Mouse (Mus musculus): Measurements from ENCODE around the gene Sv2c.
A peak's percentile ranks its signal among the peaks of the same experiment; 100 is the strongest.
"Not testable (repeated sequence)": the region's sequence is repeated elsewhere in the genome, so short reads cannot be mapped to it uniquely, and the experiment has no call there.

The Sv2c gene

DNA sequence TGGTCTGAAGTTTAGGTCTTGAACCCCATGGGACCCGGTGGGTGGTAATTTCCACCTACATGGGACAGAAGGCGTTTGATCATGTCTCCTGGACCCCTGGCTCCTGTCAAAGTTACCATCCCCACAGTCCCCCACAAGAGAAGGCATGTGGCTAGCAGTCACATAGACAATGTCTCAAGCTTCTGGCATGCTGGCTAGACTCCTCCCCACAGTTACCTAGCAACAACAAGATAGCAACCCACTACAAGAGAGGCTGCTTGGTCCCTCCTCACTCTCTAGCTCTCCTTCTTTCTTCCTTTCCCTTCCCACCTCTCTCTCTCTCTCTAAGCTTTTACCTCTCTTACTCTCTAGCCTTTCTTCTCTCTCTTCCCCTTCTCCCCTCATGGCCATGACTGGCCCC is 164.3 kb downstream of the Sv2c start:
- DNase-seq (ENCODE audit: inconsistent ontology term) = not testable (repeated sequence)

DNA sequence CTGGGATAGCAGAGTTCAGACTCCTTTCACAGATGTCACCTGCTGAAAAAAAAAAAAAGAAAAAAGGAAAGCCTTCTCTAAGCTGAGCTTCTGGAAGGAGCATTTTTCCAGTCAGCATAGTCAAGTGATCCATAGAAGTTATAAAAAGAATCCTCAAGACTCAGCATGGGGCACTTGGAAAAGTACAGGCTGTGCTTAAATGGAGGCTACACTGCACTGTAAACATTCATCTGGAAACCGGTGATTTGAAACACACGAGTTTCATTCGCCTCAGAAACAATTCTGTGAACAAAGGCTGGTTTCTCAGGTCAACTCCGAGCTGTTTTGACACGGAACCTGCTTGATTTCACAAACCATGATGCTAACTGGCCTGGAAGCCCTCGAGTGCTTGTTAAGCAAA is 165.6 kb downstream of the Sv2c start:
- DNase-seq (ENCODE audit: inconsistent ontology term) = no peak

DNA sequence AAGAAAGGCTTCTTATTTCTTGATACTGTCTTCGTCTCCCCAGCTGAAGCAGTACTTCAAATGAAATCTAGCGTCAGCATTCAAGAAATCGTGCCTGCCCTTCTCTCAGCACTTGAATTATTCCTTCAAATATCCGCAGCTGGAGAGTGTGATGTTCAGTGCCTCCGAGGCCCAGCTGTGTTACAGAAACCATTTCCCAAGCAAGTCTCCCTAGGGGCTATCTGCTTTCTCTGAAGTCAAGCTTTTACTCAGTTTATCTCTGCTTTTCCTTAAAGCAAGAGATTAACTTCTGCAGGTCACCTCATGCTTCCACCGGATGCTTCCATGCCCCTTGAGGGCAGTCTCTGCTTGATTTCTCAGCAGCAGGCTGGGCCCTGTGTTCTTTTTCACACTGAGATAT is 166.8 kb downstream of the Sv2c start:
- DNase-seq (ENCODE audit: inconsistent ontology term) = no peak

DNA sequence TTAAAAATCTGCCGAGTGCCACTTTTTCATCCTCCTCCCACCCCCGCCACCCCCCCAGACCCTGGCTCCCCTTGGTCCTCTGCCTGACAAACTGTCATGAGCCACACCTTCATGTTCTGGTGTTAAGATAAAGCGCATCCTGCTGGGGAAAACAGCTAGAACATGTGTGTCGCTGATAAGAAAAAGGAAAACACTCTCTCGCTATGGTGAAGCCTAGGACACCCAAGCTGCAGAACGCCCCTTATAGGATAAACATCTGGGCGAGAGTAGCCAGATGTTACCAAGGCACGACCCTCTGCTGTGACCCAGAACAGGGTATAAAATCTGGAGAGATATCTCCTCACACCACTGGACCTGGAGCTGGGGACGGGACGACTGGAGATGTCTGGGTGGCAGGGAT is 167.2 kb downstream of the Sv2c start:
- no peak for DNase-seq (ENCODE audit: inconsistent ontology term)

DNA sequence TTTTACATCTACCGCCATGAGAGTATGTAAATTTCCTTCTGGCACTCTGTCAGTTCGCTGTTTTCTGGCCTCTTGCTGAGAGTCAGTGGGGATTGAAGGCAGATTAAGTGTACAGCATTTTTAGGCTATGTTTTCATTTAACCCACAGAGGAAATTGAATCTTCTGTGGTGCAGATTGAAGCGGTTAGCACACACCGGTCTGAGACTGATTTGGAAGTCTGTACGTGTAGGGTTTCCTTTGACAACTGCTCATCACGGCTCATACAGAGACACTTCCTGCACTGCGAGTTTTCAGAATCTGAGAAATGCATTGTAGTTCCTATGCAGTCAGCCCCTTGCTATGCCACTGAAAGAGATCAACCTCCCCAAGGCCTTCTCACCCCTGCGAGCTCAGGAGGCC is 168.2 kb downstream of the Sv2c start:
- no peak for DNase-seq (ENCODE audit: inconsistent ontology term)

DNA sequence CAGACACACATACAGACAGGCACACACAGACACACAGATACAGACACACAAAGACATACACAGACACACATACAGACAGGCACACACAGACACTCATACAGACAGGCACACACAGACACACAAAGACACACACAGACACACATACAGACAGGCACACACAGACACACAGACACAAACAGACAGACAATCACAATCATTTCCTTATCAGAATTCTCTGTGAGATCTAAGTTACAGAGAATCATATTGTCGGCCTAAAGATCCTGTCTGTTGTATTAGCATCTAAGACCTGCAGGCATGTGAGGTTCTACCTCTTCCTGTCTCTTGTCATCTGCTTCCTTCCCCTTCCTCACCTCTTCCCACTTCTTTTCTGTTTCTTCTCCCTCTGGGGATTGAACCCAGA is 168.7 kb downstream of the Sv2c start:
- no peak for DNase-seq (ENCODE audit: inconsistent ontology term)

- no peak for DNase-seq (ENCODE audit: inconsistent ontology term)
Measured at GRCm38 (mm10) chr13:95961905-95962304, 170.5 kb downstream of the Sv2c start.

GRCm38 (mm10) chr13:95961191-95961791 is 171.1 kb downstream of the Sv2c start:
- peak; percentile 35 for DNase-seq (ENCODE audit: inconsistent ontology term)

GRCm38 (mm10) chr13:95960477-95961185 is 171.7 kb downstream of the Sv2c start:
- DNase-seq (ENCODE audit: inconsistent ontology term) = no peak

GRCm38 (mm10) chr13:95959651-95960476 is 172.5 kb downstream of the Sv2c start:
- no peak for DNase-seq (ENCODE audit: inconsistent ontology term)

GRCm38 (mm10) chr13:95957134-95957533 is 175.2 kb downstream of the Sv2c start:
- no peak for DNase-seq (ENCODE audit: inconsistent ontology term)

DNA sequence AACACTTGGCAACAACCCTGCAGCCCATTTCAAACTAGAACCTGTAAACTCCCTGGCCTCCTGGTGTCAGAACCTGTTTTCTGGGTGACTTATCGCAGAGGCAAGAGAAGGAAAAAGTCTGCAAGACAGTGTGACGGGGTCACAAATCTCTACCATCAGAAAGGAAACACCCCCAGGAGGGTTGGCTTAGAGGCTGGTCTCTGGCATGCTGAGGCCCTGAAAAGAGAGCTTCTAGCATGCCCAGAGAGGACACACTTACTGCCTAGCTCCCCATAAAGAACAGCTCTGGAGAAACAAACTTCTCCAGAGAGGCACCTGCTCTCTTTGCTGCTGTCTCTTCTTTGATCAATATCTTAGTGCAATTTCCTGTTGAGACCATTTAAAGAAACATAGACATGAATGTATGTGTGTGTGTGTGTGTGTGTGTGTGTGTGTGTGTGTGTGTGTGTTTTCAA is 176.0 kb downstream of the Sv2c start:
- no peak for DNase-seq (ENCODE audit: inconsistent ontology term)

- no peak for DNase-seq (ENCODE audit: inconsistent ontology term)
Measured at GRCm38 (mm10) chr13:95955204-95955603, 177.2 kb downstream of the Sv2c start.

DNA sequence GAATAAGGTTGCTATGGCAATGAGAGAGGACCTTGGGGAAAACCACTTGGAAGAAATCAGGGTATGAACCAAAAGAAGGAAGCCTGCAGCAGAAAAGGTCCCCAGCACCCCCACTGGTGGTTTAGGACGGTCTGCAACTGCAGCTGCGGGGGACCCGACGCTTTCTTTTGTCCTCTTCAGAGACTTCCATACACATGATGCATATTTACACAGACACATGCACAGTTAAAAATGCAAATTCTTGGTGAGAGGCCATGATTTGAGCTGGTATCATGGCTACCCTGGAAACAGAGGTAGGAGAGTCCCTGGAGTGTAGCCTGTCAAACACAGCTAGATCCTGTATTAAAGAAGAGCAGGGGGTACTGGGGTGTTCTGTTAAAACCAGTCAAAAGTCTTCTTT is 178.7 kb downstream of the Sv2c start:
- DNase-seq (ENCODE audit: inconsistent ontology term) = no peak

- no peak for DNase-seq (ENCODE audit: inconsistent ontology term)
Measured at GRCm38 (mm10) chr13:95952263-95952662, 180.1 kb downstream of the Sv2c start.

GRCm38 (mm10) chr13:95951098-95951894 is 181.1 kb downstream of the Sv2c start:
- no peak for DNase-seq (ENCODE audit: inconsistent ontology term)

- no peak for DNase-seq (ENCODE audit: inconsistent ontology term)
Measured at GRCm38 (mm10) chr13:95950434-95951091, 181.8 kb downstream of the Sv2c start.

DNA sequence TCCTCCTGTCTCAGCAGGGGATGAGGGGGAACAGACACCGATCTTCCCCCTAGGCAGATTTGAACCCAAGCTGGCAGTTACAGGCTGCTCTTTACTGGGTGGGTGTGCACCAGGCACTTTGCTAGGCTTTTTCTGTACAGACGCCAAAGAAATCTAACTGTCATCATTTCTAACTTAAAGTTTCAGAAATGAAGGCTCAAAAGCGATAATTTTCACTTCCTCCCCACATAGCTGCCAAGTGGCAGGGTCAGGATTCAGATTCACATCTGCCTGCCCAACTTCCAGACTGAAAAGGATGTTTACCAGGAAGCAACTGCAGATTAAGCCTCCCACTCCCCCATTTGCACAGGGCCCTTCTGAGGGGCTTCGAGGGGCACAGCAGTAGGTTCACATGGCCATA is 183.0 kb downstream of the Sv2c start:
- no peak for DNase-seq (ENCODE audit: inconsistent ontology term)

DNA sequence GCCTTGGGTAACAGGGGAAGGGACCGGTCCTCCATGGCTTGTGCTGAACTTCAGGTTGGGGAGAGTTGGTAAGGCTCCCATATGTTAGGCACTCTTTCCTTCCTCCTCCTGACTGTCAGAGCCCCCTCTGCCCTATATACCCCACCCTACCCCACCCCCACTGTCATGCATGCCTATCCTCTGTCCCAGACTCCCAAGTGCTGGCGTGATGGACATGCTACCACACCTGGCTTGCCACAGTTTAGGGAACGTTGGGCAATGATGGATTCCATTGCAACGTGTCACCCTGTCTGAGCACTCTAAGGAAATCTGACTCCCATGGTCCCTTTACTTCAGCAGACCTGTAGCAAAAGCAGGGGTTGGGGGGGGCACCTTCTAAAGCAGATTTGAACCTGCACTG is 183.6 kb downstream of the Sv2c start:
- no peak for DNase-seq (ENCODE audit: inconsistent ontology term)

GRCm38 (mm10) chr13:95948394-95948793 is 184.0 kb downstream of the Sv2c start:
- no peak for DNase-seq (ENCODE audit: inconsistent ontology term)

DNA sequence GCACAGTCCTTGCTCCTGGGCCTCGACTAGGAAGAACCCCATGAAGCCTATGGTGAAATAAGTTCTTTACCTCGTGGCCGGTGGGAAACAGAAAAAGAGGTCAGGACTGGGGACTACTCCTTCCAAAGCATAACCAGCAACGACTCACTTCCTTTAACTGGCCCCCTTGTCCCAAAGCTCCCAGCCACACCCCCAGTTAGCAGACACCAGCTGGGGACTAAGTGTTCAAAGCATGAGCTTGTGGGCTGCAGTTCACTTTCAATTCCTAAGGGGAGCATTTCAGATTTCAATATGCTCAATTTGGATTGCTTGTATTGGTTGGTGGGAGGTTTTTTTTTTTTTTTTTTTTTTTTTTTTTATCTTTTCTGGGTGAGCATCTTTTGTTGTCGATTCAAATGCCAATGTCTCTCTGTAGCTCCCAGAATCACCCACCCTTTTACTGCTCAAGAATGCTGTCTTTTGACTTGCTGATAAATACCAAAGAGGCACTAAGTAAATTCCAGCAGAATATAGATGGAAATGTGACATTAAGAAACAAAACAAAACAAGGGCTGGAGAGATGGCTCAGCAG is 186.4 kb downstream of the Sv2c start:
- no peak for DNase-seq (ENCODE audit: inconsistent ontology term)

Data from Muller cell, postnatal 12 days (primary cell).